Mouse (Mus musculus): ENCODE measurements at regions not wholly inside any gene's neighbourhood (a gene's known extent, or its start where the extent isn't known, plus 50 kb on each side); places are given as distances from the start of the nearest gene placed in this dataset.
A peak's percentile ranks its signal among the peaks of the same experiment; 100 is the strongest.

DNA sequence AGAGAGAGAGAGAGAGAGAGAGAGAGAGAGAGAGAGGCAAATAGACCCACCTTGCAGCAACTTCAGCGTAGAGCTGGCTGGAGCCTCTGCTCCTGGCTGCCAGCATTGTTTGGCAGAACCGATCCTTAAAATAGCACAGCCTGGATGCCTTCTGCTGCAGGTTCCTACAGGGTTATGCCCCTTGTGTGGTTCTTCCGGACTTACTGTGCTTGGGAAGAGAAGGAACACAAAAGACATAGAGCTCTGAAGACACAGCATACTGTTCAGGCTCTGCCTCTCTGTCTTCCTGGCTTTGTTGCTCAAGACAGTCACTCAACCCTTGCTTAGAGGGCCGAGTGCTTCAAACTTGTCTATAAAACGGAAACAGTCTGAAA lies 86.2 kb upstream of the Slc25a26 start:
- no peak for DNase-seq (ENCODE audit: low read depth, low spot score)

GRCm38 (mm10) chr6:94413297-94413986 lies 86.7 kb upstream of the Slc25a26 start:
- DNase-seq (ENCODE audit: low read depth, low spot score), result no peak

GRCm38 (mm10) chr6:94412341-94412740 lies 87.8 kb upstream of the Slc25a26 start:
- DNase-seq (ENCODE audit: low read depth, low spot score), result no peak

DNA sequence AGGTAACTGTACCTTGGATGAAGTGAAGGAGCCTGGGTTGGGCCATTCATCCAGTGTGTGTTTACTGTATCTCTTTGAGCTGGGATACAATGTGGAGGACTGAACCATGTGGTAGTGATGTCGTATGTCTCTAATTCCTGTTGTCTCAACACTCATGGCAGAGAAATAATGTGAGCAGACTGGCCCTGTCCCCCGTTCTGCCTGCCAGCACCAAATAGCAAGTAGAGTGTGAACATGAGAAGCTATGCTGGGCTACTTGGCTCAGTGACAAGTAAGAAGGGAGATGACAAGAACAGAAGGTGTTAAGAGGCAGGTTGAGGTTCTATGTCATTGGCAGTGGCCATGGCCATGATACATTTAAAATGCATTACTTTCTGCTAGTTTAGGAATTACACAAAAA lies 89.7 kb upstream of the Slc25a26 start:
- no peak for DNase-seq (ENCODE audit: low read depth, low spot score)

- no peak for DNase-seq (ENCODE audit: low read depth, low spot score)
These were observed 91.1 kb upstream of the Slc25a26 start for GRCm38 (mm10) chr6:94408996-94409395.

GRCm38 (mm10) chr6:94407751-94408150 lies 92.4 kb upstream of the Slc25a26 start:
- no peak for DNase-seq (ENCODE audit: low read depth, low spot score)

DNA sequence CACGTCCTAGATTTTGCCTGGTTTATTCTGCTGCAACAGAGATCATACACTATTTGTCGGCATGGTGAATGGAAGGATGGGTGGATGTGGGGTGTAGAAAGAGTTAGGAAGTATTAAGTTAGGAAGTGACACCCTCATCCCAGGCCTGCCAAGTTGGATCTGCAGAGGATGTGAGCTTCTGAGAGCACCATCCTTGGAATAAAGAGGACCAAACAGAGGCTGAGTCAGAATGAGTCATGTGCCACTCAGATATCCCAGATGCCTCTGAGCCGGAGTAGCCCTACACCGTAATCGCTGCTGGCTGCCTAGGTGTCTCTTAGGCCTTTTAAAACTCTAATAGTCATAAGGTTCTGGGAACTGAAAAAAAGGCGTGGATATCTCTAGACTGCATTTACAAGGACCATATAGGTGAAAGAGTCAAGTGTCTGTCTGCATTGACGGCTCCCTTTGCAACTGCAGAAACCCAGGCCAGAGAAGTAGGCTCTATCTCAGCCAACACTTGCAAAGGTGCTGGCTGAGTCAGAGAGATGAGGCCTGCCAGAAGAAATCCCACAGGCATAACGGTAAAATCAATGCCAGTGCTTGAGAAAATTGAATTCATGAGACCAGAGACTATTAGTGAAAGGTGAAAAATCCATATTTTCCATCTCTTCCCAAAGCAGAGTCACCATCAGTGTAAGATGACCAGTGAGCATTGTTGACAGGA lies 94.6 kb upstream of the Slc25a26 start:
- no peak for DNase-seq (ENCODE audit: low read depth, low spot score)

GRCm38 (mm10) chr6:94401617-94402481 lies 98.3 kb upstream of the Slc25a26 start:
- no peak for DNase-seq (ENCODE audit: low read depth, low spot score)

GRCm38 (mm10) chr6:94401061-94401591 lies 99.0 kb upstream of the Slc25a26 start:
- DNase-seq (ENCODE audit: low read depth, low spot score), result peak; percentile 85

GRCm38 (mm10) chr6:94400471-94401051 lies 99.6 kb upstream of the Slc25a26 start:
- peak; percentile 80 for DNase-seq (ENCODE audit: low read depth, low spot score)

DNA sequence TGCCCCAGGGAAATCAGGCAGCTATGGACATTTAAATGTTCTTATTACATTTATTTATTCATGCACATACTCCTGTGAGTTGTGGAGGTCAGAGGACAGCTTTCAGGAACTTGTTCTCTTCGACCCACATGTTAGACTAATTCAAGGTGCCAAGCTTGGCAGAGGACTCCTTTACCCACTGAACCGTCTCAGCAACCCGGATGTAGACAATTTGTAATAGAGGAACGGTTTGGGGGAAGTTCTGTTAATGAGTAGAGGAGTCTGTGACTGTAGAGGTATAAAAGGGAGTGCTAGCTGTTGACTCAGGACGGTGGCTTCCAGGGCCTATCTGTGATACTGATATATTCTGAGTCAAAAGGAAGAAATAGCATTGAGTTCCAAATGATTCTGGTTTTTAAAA lies 107.4 kb upstream of the Magi1 start:
- DNase-seq (ENCODE audit: low read depth, low spot score), result no peak

- DNase-seq (ENCODE audit: low read depth, low spot score), result no peak
These were observed 106.7 kb upstream of the Magi1 start for GRCm38 (mm10) chr6:94390403-94390802.

- no peak for DNase-seq (ENCODE audit: low read depth, low spot score)
These were observed 106.0 kb upstream of the Magi1 start for GRCm38 (mm10) chr6:94389716-94390115.

DNA sequence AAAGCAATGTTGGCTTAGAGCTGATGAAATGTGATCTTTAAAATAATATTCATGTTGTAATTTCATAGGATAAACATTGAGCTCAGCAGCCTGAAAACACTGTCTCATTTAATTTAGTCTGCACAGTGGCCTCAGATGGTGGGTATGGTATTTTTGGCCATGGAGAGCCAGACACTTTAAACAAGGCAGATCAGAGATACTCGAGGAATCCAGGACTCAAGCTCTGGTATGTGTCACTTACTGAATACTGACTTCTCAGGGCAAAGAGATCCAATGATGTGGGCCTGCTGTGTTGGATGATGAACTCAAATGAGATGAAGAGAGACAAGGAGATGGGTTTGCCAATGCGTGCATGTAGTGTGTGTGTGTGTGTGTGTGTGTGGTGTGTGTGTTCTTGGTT lies 103.9 kb upstream of the Magi1 start:
- DNase-seq (ENCODE audit: low read depth, low spot score), result no peak

- no peak for DNase-seq (ENCODE audit: low read depth, low spot score)
These were observed 101.8 kb upstream of the Magi1 start for GRCm38 (mm10) chr6:94385531-94385930.

DNA sequence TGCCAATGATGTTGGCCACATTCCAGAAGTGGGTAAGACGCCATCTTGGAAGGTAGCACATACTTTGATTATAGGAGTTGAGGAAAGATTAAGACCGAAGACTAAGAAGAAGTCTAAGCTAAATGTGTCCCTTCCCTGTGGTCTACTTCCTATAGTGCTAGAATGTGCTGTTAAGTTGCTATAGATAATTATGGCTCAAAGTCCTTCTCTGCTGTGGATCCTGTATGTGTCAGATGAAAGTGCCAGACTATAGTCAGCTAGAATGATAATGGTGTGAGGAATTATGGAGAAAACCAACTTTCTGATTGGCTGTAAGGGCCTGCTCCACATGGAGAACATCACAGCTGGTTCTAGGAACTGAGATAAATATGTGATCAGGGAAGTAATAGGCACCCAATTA lies 86.3 kb upstream of the Magi1 start:
- no peak for DNase-seq (ENCODE audit: low read depth, low spot score)

DNA sequence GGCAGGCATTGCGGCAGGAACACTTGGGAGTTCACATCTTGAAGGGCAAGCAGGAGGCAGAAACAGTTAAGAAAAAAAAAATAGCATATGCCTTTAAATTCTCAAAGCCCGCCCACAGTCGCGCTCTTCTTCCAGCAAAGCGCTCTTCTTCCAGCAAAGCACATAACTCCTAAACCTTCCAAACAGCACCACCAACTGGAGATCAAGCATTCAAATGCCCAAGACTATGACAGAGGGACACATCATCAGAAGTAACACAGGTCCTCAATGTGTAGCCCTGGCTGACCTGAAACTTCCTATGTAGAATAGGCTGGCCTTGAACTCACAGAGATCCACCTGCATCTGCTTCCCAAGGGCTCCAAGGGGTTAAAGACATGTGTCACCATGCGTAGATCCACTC lies 80.2 kb upstream of the Magi1 start:
- no peak for DNase-seq (ENCODE audit: low read depth, low spot score)

- DNase-seq (ENCODE audit: low read depth, low spot score), result no peak
These were observed 78.9 kb upstream of the Magi1 start for GRCm38 (mm10) chr6:94362626-94363025.

DNA sequence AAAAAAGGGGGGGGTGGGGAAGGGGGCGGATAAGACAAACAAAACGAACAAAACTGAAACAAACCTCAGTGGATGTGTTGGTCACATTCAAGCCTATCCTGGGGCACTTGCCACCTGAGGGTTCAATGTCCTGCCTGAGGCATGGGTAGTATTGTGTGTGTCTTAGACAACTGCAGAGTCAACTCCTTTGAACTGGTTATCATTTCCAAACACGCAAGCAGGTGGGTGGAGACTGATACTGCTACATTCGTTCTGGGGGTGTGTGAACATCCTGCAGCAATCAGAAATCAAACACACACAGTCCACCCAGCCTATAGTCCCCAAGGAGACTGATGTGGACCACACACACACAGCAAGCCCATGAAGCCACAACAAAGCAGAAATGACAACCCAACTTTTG lies 73.9 kb upstream of the Magi1 start:
- DNase-seq (ENCODE audit: low read depth, low spot score), result no peak

GRCm38 (mm10) chr6:94354451-94355095 lies 70.9 kb upstream of the Magi1 start:
- DNase-seq (ENCODE audit: low read depth, low spot score), result peak; percentile 39

DNA sequence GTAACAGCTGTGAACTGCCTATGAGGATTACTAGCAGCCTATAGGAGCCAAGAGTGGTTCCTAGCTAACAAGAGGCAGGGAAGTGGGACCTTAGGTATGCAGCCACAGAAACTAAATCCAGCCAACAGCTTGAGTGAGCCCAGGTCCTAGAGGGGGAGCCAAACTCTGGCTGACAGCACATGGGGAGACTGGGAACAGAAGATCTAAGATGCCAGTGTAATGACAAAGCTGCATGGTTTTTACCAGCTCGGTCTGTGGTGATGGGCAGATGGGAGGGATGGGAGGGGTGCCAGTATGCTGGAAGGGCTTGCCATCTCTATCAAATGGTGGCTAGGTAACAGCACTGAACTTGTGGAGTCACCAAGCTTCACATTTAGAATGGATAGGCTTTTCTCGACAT lies 60.6 kb upstream of the Magi1 start:
- DNase-seq (ENCODE audit: low read depth, low spot score), result no peak

Data from mesoderm, embryonic 11.5 days (tissue).